Mouse (Mus musculus): Measurements from ENCODE around the gene Plxnc1.

Plxnc1 gene

DNA sequence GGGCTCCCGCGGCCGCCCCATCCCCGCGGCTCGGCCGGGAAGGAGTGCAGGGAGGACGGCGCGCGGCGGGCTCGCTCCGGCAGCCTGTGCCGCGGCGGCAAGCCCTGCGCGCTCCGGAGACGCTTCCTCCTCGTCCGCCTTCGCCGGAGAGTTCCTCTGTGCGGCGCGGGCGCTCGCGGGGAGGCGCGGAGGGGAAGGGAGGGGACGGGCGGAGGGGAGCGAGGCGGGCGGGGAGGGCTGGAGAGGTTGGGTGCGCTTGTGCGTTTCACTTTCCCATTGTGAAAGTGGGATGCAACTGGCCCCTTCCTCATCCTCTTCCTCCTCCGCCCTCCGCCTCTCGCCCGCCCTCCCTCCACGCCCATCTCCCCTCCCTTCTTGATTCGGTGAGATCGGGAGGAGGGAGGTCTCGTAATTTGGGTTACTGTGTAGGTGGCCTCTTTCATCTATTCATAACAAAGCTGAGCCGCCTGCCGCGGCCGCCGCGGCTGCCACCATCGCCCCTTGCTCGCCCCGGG, at the start of gene Plxnc1:
TSS of gene Plxnc1 (minus strand) at position 145 of the 515 bp plus-strand sequence.
- DNase-seq = peak; percentile 76

DNA sequence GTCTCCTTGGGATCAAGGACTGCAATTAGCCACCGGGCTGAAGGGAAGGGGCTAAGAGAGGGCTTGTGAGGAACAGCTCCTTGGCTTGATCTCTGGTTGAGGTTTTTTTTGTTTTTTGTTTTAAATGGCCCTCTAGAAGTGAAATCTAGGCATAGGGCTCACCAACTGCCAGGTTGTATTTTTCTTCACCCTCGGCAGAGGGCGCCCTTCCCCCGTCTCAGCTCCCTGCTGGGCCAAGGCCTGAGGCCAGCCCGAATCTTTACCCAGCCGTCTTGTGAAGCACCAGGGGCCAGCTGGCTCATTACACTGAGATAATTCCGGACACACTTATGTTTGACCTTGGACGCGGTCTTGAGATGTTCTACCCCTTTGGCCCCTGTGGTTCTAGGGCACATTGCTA, 47.5 kb upstream of the Plxnc1 start:
- peak; percentile 72 for DNase-seq

DNA sequence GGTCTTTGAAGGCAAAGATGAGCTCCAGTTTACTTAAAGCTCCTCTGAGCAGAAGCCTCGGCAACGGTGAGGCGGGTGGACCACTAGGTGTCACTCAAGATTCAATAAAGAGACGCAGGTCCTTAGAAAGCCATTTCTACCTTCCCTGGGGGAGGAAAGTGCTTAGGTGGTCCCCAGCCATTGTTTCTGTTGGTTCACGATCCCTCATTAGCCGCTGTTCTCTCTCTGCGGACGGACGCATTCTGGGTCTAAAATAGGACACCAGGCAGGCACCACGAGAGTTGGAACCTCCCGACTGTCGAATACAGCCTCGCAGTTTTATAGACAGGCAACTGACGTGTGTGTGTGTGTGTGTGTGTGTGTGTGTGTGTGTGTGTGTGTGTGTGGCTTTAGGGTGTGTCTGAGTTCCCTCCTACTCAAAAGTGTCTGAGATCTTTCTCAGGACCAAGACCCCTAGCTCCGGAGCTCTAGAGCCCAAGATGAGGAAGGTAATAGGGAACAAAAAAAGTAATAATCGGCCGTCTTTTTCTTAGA, 47.0 kb upstream of the Plxnc1 start:
- peak; percentile 68 for DNase-seq

DNA sequence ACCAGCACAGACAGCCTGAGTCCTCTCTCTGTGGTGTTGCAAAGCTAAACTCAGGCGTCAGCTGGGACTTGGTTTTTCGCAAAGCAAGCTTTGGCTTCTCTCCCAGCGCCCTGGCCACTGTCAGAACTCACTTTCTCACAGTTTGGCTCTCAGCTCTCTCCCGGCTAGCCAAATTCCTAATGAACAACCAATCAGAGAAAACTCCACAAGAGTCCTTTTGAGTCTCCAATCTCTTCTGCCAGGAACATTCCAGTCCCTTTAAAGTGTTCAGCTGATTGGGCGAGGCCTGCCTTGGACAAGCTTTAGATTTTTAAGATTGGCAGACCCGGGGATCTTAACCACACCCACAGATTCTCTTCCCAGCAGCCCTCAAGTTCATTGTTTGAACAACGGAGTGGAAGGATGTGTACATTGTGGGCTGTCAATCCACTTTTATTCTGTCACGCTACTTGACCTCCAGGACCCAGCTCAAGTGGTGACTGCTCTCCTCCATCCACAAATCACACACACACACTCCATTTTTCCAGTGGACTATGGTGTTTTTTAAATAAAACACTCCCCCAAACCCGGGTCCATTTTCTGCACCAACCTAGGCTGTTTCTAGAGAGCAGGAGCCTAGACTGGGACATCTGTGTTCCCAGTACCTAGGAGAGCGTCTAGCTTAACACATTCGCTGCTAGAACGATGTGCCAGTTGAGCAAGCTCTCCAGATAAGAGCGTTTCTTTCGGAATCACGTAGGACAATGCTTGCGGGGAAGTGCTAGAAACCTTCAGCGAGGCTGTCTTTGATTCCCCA, 46.3 kb upstream of the Plxnc1 start:
- peak; percentile 39 for DNase-seq

DNA sequence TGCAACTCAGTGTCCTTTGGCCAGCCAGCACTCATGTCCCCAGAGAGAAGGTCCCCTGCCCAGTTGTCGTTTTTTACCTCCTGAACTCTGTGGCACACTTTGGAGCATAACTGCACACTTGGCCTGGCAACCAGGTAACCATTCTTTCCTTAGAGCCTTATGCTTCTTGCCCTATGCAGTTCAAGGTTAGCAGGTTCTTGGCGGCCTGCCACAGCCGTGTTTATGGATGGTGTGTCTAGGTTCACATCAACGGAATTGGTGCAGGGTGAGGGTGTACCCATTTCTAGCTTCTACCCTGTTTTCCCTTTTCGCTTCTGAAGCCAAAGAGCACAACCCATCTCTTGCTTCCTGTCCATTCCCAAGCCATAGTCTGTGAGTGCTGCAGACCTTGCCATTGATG, 44.7 kb upstream of the Plxnc1 start:
- no peak for DNase-seq

DNA sequence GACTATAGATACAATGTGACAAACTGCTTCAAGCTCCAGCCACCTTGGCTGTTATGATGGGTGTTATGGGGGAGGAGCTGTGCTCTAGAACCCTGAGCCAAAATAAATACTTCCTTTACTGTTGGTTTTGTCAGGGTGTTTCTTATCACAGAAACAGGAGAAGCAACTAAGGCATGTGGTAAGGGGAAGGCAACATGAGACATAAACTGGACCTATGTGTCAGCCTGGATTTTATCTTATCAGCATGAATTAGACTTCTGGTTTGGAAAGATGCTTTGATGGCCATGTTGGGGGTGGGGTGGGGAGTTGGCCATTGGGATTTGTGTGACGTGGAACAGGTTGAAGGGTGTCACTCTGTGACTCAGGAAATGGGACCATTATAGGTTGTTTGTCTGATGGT, 40.5 kb upstream of the Plxnc1 start:
- DNase-seq = no peak

DNA sequence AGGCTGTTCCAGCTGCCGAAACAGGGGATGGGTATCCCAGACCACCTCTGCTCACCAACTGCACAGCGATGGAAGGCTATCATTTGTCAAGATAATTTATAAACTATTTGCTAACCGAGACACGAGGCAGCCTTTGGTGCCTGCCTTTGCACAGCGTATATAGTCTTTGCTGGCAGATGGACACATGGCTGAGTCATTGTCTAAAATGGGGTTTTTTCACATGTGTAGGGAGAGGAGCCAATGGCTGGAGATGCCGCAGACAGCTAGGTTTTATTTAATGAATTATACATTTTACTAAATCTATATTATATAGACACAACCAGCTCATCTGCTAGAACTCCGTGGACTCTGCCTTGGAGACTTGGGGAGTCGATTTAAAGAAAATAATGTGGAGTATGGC, 37.9 kb upstream of the Plxnc1 start:
- DNase-seq = no peak

DNA sequence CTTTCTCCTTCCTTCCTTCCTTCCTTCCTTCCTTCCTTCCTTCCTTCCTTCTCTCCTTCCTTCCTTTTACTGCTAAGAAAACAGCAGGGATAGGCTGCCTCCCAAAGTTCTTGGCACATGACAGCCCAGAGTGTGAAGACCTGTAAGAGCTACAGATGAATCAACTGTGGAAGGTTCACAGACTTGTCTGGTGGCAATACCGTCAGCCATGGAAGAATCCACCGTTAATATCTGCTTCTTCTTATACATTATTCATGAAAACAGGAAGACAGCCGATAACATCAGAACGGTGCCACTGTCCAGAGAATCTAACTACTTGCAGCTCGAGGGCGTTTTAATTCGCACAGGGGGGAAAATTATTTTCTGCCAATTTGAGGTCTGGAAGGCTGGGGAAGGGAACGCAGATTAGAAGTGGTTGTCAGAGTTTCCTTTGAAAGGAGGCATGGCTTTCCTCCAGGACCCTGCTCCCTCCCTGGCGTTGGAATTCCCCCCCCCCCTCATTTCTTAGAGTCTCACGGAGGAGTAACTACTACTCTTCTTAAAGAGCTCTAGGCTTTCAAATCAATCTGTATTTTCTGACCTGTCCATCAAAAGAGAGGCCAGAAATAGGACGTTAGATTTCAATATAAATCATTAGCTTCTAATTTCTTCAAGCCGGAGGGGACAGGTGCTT, 37.0 kb upstream of the Plxnc1 start:
- DNase-seq = no peak

DNA sequence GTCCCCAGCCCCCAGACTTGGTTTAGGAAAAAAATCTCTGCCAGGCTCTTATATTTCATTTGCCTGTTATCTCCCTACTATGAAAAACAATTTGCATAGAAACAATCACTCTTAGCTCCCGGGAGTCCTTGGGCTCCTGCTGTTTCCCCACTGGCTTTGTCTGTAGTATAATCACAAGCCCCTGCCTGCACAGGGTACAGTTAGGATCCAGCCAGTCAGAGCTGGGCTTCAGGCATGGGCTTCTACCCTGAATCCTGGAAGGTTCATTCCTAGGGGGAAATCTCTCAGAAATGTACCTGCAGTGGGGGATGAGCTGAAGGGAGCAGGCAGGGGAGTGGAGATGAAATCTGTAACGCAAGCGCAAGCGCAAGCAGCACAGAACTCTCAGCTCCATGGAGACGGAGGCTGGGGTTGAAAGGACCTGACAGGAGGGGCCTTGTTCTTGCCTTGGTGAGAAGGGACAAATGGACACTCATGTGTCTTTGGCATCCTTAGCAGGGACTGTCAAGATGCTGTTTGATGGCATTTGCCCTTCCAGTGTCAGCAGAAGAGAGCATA, 33.7 kb upstream of the Plxnc1 start:
- DNase-seq = no peak

DNA sequence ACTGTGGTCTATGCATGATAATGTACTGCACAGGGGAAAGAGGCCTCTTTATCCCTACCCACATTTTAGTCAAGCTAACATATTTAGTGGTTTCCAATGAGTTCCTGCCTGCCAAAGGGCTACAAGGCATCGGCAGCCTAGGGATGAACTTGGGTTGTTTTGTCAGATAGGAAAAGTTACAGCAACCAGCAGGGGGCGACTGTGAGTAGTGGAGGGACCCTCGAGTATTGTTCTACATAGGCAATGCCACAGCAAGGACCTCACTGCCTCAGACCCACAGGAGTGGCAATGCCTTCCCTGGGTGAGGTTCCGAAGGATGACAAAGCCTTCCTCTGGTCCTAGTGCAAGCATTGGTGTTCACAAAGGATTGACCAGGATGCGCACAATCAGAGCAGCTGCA, 31.7 kb upstream of the Plxnc1 start:
- peak; percentile 40 for DNase-seq

DNA sequence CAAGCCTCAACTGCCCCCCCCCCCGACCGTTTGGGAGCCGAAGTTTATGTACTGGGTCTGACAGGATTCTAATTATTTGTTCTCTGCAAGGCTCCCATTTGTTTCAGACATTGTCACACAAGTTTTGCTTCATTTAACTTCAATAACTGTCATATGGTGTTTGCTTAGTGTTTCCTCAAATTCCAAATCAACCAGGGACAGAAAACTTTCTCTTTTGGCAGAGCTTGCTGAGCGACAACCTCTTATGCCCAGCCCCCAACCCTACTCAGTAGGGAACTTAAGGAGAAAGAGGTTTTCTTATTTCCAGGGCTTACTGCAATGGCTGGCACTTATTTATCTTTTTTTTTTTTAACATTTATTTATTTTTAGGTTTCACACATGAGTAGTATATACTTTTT, 30.5 kb upstream of the Plxnc1 start:
- DNase-seq = no peak

DNA sequence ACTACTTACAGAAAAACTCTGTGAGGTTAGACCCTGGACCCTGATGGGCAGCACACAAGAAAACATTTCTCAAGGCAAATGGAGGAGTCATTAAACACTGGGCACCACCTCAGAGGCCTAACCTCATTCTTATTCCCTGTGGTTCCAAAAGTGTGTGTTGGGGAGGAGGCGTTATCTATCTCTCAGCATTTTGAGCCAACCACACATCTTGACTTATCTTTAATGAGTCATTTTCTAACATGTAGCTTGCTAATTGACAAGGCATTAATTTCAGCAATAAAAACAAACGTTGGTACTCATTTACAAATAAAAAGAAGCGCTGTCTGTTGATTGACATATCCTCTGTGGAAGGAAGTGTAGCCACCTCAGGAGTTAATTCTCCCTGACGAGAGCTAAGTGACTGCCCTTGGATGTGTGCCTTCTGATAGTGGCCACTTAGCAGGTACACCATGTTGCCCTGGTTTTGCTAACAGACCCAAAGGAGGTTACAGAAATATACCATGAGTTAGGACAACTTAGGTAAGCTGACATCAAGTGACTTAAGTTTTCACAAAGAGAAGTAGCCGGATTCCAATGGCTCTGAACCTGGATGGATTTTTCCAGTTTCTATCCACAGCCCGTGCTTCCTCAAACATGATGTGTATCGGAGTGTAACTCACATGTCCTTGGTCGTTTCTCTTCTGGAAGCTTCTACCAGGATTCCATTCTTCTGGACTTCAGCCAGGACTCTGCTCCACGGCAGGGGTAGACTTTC, 29.9 kb upstream of the Plxnc1 start:
- DNase-seq = no peak

DNA sequence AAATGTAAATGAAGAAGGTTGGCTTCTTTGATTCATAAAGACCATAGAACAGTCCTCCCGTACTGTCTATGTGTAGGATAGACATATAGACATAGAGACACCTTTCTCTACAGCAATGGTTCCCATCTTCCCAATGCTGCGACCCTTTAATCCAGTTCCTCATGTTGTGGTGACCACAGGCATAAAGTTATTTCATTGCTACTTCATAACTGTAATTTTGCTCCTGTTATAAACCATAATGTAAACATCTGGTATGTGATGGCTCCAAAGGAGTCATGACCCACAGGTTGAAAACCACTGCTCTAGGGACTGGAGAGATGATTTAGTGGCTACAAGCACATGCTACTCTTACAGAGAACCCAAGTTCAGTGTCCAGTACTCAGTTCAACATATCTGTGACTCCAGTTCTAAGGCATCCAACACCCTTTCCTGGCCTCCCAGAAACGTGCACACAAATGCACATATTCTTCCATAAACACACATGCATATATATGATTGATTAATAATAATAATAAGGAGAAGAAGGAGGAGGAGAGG, 27.1 kb upstream of the Plxnc1 start:
- no peak for DNase-seq

DNA sequence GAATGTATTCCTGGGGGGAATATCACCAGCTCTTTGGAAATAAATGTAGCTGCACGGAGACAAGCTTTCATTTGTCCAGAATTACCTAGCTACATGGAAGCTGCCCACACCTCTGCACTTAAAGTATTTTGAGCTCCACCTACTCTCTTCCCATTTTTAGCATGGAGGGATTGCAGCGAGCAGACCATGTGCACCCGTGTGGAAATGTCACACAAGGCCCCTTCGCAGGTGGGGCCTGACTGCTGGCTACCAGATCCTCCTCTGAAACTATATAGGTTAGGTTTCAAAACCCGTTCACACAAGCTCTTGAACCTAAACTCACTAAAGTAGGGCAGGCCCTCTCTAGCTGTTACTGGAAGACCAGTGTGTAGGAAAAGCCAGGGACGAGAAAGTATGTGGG, 25.6 kb upstream of the Plxnc1 start:
- no peak for DNase-seq

DNA sequence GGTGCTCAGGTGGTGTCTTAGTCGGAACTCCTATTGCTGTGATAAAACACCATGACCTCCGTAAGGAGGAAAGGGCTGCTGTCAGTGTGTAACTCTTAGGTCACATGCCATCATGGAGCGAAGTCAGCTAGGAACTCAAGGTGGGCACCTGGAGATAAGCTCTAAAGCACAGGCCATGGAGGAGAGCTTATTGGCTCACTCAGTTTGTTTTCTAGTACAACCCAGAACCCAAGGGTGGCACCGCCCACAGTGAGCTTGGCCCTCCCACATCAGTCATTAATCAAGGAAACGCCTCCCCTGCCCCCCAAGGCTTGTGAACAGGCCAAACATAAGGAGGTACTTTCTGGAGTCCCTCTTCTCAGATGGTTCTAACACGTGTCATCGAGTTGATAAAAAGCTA, 22.8 kb upstream of the Plxnc1 start:
- no peak for DNase-seq

DNA sequence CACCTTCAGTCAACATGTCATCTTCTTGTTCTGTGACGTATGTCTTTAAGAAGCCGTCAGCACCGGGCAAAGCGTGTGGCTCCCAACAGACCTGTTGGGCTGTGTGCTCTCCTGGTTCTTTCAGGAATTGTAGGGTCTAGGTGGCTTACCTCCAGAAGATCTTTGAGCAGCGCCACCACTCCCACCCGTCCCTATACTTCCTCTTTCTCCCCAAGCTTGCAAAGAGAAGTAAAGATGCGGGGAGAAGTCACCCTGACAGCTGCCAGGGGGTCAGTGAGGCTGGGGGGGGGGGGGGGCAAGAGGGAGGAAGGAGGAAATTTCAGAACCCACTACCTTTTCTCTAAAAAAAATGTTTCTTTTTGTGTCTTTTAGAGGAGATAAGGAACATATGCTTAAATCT, 22.2 kb upstream of the Plxnc1 start:
- DNase-seq = no peak

DNA sequence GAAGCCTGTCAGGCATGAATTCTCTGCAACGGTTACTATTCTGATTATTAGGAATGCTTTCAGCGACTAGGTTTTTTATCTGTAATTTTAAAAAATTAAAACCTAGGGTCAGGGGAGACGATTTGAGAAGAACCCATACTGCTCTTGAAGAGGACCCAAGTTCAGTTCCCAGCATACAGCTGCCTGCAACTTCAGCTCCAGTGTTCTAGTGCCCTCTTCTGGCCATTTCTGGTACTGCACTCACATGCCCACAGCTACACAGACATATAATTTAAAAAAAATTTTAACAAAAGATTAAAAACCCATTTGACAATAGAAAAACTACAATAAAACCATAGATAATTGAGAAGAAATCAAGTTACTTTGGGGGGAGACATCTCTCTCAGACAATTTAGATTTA, 20.5 kb upstream of the Plxnc1 start:
- no peak for DNase-seq

DNA sequence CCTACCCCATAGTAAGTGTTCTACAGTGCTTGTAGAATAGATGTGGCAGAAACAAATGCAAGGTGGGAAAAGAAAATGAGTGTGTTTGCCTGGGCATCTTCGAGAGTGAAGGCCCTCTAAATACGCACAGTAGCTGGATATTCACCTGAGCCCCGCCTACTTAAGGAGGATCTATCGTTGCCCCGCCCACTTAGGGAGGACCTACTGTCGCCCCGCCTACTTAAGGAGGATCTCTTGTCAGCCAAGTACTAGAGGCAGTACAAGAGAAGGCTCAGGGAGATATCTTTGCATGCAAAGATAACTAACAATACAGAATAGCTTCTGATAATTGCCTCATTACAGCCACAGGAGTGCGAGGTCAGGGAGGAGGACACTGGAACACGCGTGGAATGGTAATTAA, 17.4 kb upstream of the Plxnc1 start:
- DNase-seq = no peak

DNA sequence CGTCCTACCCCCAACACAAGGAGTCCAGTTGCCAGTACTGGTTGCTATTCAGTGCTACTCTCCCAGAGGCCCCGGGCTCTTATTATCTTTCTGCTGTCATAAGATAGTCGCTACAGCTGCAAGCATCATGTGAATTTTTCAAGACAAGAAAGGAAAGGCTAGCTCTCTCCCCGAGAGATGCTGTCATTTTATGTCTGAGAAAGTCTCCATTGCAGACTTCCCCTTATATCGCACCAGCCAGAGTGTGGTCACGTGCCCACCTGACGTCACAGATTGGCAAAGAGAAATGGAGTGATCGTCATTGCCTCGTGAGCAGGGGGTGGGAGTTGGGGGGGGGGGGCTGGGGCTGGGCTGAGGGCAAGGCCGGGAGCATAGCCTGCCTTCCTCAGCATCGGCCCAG, 16.6 kb upstream of the Plxnc1 start:
- no peak for DNase-seq

DNA sequence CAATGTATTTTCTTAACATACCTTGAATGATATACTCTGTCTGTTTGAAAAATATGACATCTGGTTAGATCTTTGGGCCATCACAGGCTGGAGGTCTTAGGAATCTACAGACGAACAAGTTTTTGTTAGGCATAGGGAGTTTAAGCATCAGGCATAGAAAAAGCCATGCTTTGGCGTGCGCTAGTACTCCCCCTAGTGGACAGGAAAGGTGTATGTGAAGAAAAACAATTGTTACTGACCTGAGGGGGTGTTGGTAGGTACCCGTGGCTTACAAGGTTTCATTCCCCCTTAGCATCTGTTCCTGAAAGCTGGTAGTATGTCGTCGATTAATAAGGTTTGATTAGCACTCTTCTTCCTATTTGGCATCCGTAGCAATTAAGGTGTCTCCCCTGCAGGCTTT, 13.7 kb upstream of the Plxnc1 start:
- DNase-seq = no peak

DNA sequence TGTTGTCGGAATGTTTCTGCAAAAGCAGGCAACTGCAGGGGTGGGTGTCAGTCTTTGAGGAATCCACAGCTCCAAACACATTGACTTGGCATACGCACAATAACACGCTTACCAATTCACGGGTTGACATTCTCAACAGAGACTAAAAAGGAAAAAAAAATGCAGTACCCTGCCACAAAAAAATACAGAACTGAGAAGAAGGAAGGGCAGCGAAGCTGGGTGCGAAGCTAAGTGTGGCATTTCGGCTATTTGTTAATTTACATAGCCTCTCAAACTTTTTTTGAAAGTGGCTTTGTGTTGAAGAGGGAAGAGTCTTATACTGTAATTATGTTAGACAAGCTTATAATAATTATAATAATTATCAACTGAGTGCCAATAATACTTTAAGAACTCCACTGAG, 13.1 kb upstream of the Plxnc1 start:
- no peak for DNase-seq

DNA sequence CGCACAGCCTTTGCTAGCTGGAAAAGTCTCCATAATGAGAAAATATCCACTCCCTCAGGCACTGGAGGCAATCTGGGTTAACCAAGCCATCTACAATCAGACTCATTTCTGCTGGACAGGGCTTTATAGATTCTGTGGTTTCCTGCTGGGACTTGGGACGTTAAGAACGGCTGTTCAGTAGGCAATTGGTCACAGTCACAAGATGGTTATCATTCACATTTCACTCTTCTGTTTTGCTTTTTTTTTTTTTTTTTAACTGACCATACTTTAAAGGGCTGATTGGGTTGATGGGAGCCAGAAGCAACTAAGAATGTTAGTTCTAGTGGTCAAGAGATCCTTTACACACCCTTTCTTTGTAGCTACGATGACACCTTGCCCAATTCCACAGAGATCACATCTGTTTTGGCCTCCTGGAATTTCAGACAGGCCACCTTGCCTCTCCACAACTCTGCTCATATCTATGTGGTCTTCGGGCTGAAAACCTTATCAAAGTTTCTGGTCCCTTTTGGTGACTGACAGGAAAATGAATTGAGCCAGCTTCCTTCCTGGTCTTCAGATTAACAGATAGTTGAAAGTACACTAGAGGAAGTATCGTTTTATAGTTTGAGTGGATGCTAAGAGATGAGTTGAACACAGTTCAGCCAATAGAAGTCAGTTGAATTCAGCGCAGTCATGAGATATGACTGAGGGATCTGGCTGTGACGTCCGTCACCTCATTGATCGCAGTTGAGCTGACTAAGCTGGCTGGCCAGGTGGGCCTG, 3.5 kb upstream of the Plxnc1 start:
- no peak for DNase-seq
